Mouse (Mus musculus) lung, postnatal 0 days (tissue): ENCODE results near the gene Olfml3. TPM values are rescaled to one million over a fixed set of nuclear protein-coding genes. Genes with fewer than 3 reads are reported as not detected.

Experiments
- ATAC-seq: fragments of 200-750 bp; cut with Nextera tagmentation; 2 replicates; pipeline ENCODE4 v1.8.0; 2017; ENCODE audit warnings: moderate library complexity
- DNase-seq: peaks from one replicate; pipeline ENCODE4 v3.0.0-alpha.2; 2016; ENCODE audit warnings: low spot score
- H3K27ac ChIP-seq: fragments of 300-500 bp; sonication (generic); 2 replicates; pipeline ENCODE4 v1.5.1; 2014; ENCODE audit warnings: antibody characterized with exemption, mild to moderate bottlenecking, low read length, mixed read lengths
- H3K27me3 ChIP-seq: fragments of 300-500 bp; sonication (generic); replicated peaks from 2 replicates; pipeline ENCODE4 v1.6.1; 2014; ENCODE audit warnings: low read length, mixed read lengths; ENCODE audit not compliant: insufficient read depth
- H3K36me3 ChIP-seq: fragments of 300-500 bp; sonication (generic); 2 replicates; pipeline ENCODE4 v1.6.1; 2014; ENCODE audit warnings: low read length, mixed read lengths; ENCODE audit not compliant: insufficient read depth
- H3K4me1 ChIP-seq: fragments of 300-500 bp; sonication (generic); 2 replicates; pipeline ENCODE4 v1.6.1; 2014; ENCODE audit warnings: antibody characterized with exemption, low read depth, low read length, mixed read lengths; ENCODE audit not compliant: insufficient read depth
- H3K4me2 ChIP-seq: fragments of 300-500 bp; sonication (generic); replicated peaks from 2 replicates; pipeline ENCODE4 v1.6.1; 2014; ENCODE audit warnings: low read depth, mild to moderate bottlenecking, low read length, moderate library complexity, mixed read lengths
- H3K4me3 ChIP-seq: fragments of 300-500 bp; sonication (generic); 2 replicates; pipeline ENCODE4 v1.5.1; 2014; ENCODE audit warnings: low read depth, low read length
- H3K9ac ChIP-seq: fragments of 300-500 bp; sonication (generic); replicated peaks from 2 replicates; pipeline ENCODE4 v1.6.1; 2014; ENCODE audit warnings: low read depth, mild to moderate bottlenecking
- H3K9me3 ChIP-seq: fragments of 300-500 bp; sonication (generic); 2 replicates; pipeline ENCODE4 v1.6.1; 2016; ENCODE audit warnings: low read length, mixed read lengths
- CTCF ChIP-seq: IDR thresholded peaks from 2 replicates; pipeline ENCODE4 v1.5.1; 2016; ENCODE audit warnings: antibody characterized with exemption, mild to moderate bottlenecking
- EP300 ChIP-seq: IDR thresholded peaks from 2 replicates; pipeline ENCODE4 v1.6.1; 2016; ENCODE audit warnings: antibody characterized with exemption, mild to moderate bottlenecking, control low read depth
- WGBS: fragments of 180-500 bp; shearing (Covaris S2); extraction: QIAGEN DNeasy Blood & Tissue Kit; methylation state at CpG from one replicate; pipeline ENCODE4 v1.1.7; 2014; 5-methylcytosine and 5-hydroxymethylcytosine counted together
- polyA plus RNA-seq: library from polyadenylated mRNA; unstranded; fragments of >200 nt; fragmentation: Nextera tagmentation; extraction: Ambion mirVana; gene quantifications from 2 replicates; pipeline ENCODE4 v1.2.1, GENCODE M21; 2015

Gene Olfml3
- polyA plus RNA-seq, 1 experiment from 2014 or later: 98.3 TPM

- Histone ChIP-seq H3K4me3 (no peak overlapping the region), H3K27ac (no peak overlapping the region), H3K4me1 (0 out of 2 replicates have a peak, but pooled peaks cover 6% of the 10 kb centered on the region), H3K4me2 (no peak overlapping the region), H3K27me3 (no peaks in the 10 kb centered on the region), H3K36me3 (peaks cover 13% of the 10 kb centered on the region), H3K9ac (no peak overlapping the region), H3K9me3 (no peaks in the 10 kb centered on the region)
- TF ChIP-seq CTCF (no peak), EP300 (no peak)
- no peak for ATAC-seq
- no peak for DNase-seq
- WGBS: 68% methylated on average over 6 of the region's 6 CpGs
These were observed 40.9 kb upstream of the Olfml3 start for GRCm38 (mm10) chr3:103778660-103779059.

DNA sequence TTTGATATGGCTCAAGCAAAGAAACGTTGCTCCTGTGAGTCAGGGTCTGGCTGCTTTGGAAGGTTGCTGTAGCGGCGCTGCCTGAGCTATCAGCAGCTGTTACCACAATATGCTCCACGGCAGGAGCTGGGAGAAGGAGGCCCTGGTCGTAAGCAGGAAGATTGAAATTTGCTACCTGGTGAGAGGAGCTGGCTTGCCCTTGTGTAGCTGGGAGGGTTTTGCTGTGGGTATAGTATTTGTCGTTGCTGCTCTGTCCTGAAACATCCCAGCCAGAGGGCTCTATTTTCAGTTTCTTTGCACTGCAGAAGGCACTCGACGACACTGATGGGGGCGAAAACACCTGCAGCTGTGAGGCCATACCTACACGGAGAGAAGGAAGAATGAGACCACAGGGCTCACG is 40.1 kb upstream of the Olfml3 start:
- Histone ChIP-seq H3K9me3 (no peaks in the 10 kb centered on the region), H3K36me3 (peaks cover 13% of the 10 kb centered on the region), H3K27ac (no peak overlapping the region), H3K4me1 (peaks cover 10% of the 10 kb centered on the region; the same call in 1 of the 2 replicates), H3K4me3 (no peak overlapping the region), H3K27me3 (no peaks in the 10 kb centered on the region), H3K9ac (no peak overlapping the region), H3K4me2 (no peak overlapping the region)
- ATAC-seq: no peak
- TF ChIP-seq EP300 (no peak), CTCF (no peak)
- WGBS: 83% methylated on average over 11 of the region's 11 CpGs
- no peak for DNase-seq

GRCm38 (mm10) chr3:103774009-103774408 is 36.2 kb upstream of the Olfml3 start:
- Histone ChIP-seq H3K36me3 (peaks cover 17% of the 10 kb centered on the region), H3K27ac (no peak overlapping the region), H3K9me3 (no peaks in the 10 kb centered on the region), H3K4me1 (peaks cover 32% of the 10 kb centered on the region), H3K4me2 (no peak overlapping the region), H3K9ac (no peak overlapping the region), H3K27me3 (no peaks in the 10 kb centered on the region), H3K4me3 (no peak overlapping the region)
- WGBS: 78% methylated on average over 15 of the region's 15 CpGs
- DNase-seq: no peak
- ATAC-seq: no peak
- TF ChIP-seq EP300 (no peak), CTCF (no peak)

- Histone ChIP-seq H3K9me3 (no peaks in the 10 kb centered on the region), H3K4me1 (peaks cover 32% of the 10 kb centered on the region), H3K36me3 (peaks cover 17% of the 10 kb centered on the region), H3K9ac (no peak overlapping the region), H3K27me3 (no peaks in the 10 kb centered on the region), H3K27ac (peak overlapping the region; percentile 22), H3K4me3 (no peak overlapping the region), H3K4me2 (no peak overlapping the region)
- ATAC-seq (no peak), DNase-seq (no peak)
- 61% methylated on average over 3 of the region's 3 CpGs for WGBS
- TF ChIP-seq CTCF (no peak), EP300 (no peak)
These were observed 35.7 kb upstream of the Olfml3 start for GRCm38 (mm10) chr3:103773508-103773907.

- TF ChIP-seq CTCF: no peak
- no peak for TF ChIP-seq EP300
- H3K9me3 ChIP-seq: no peaks in the 10 kb centered on the region
- H3K27ac ChIP-seq: peak overlapping the region; percentile 22; the same call in 1 of the 2 replicates
- 56% methylated on average over 4 of the region's 4 CpGs for WGBS
- H3K9ac ChIP-seq: no peak overlapping the region
- H3K4me3 ChIP-seq: no peak overlapping the region
- no peaks in the 10 kb centered on the region for H3K27me3 ChIP-seq
- peaks cover 13% of the 10 kb centered on the region for H3K36me3 ChIP-seq
- DNase-seq (no peak), ATAC-seq (no peak)
- H3K4me1 ChIP-seq: peaks cover 32% of the 10 kb centered on the region
- no peak overlapping the region for H3K4me2 ChIP-seq
These were observed 35.0 kb upstream of the Olfml3 start for GRCm38 (mm10) chr3:103772846-103773245.

DNA sequence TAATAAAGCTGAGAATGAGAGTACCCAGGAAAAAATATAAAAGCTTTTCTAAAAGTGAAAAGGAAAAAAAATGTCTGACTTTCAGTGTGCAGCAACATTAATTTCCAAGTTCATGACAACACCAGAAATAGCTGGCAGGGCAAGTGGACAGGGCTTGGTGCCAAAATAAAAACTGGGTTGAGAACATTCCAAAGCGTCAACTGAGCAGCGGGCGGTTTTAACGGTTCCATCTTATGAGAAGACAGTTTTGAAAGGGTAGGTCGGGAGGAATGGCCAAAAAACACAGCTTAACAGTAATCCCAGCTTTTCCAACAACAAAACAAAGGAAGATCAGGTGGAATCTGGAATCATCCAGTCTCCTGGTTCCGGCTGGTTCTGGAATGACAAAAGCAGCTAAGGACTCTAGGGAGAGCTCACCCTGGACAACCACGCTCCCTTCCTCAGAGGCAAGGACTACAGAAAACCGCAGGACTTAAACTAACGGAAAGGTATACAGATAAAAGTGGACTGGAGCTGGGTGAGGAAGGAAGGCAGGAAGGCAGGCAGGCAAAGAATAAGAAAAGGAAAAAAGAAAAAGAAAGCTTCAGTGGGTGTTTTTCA is 33.8 kb upstream of the Olfml3 start:
- ATAC-seq (peak; percentile 74), DNase-seq (peak; percentile 83)
- Histone ChIP-seq H3K27ac (peak overlapping the region; percentile 63), H3K36me3 (peaks cover 3% of the 10 kb centered on the region; the same call in 1 of the 2 replicates), H3K4me3 (0 out of 2 replicates have a peak overlapping the region, but pooled peaks have one; percentile 3), H3K9me3 (no peaks in the 10 kb centered on the region), H3K4me2 (peak overlapping the region; percentile 39), H3K27me3 (no peaks in the 10 kb centered on the region), H3K9ac (no peak overlapping the region), H3K4me1 (peaks cover 32% of the 10 kb centered on the region)
- 26% methylated on average over 9 of the region's 9 CpGs for WGBS
- TF ChIP-seq EP300: peak; percentile 14; the same call in 1 of the 2 replicates
- TF ChIP-seq CTCF: no peak
